Mouse (Mus musculus) cerebellum, postnatal 36 days (tissue): ENCODE data around the gene Rack1.
A peak's percentile ranks its signal among the peaks of the same experiment; 100 is the strongest.
"Not testable (repeated sequence)": the region's sequence is repeated elsewhere in the genome, so short reads cannot be mapped to it uniquely, and the experiment has no call there.

Source experiments
- DNase-seq, 2 experiments: peaks; one replicate each; pipeline ENCODE4 v3.0.0; 2021 to 2022; ENCODE audit warnings: mixed read lengths in 2 of 2

The Rack1 gene

GRCm38 (mm10) chr11:48799921-48800701, at the start of gene Rack1:
Rack1 (plus strand) TSS chr11:48800332.
- DNase-seq: peak; percentile 88 to 93

DNA sequence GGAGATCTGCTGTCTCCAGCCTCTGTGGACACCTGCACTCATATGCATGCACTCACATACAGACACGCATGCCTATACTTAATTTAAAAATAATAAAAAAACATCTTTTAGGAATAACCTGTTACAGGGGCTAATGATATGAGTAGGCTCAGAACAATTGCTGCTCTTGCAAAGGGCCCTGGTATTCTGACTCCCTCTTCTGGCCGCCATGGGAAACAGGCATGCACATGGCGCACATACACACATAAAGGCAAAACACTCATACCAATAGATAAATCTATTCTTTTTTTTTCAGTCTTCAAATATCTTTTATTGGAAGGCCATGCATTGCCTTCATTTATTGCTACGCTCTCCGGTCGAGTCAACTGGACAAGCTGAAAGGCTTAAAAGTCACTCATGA, 49.7 kb upstream of the Rack1 start:
- no peak for DNase-seq

DNA sequence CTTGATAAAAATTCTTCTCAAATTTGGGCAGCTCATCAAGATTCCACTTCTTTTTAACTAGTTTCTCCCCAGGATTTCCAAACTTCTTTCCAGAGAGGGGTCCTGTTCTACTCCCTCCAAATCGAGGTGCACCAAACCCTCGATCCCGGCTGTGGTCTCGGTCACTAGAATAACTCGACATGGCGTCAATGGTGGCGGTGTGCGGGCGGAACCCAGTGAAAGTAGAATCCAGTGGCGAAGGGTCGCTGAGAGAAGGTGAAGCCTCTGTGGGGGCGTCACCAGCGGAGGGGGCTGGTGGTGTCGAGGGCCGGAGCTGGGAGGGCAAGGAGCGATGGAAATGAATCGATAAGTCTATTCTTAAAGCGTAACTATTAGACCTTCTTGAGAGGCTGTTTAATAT, 46.6 kb upstream of the Rack1 start:
- not testable (repeated sequence) for DNase-seq

DNA sequence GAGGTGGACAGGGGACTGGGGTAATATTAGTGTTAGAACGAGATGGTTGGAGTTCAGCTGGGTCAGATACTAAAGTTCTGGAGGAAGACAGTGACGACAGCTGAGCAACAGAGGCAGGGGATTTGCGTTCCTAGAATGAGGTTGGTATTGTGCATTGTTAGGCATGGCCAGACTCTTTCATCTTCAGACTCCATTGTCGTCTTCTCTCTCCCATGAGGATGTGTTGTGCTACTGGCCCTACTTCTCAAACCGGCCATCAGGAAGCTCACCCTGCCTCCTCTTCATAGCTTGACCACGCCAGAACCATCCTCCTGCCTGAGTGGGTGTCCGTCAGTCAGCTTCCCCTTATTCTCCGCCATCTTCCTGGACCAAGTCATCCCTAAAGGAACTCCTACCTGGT, 41.1 kb upstream of the Rack1 start:
- no peak for DNase-seq

DNA sequence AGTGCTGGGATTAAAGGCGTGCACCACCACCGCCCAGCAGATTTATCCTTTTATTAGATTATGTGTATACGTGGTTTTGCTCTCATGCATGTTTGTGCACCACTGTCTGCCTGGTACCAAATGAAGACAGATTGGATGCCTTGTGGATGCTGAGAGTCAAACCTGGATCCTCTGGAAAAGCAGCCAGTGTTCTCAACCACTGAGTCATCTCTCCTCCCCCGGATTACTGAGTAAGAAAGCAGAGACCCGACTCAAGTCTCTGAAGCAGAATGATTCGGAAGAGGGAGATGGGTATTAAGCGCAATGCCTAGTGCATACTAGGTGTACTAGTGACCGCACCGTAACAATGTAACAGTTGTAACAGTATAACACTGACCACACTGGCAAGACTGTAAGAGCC, 36.0 kb upstream of the Rack1 start:
- no peak for DNase-seq

- DNase-seq: no peak
These were observed 32.8 kb upstream of the Rack1 start for GRCm38 (mm10) chr11:48767195-48767876.

DNA sequence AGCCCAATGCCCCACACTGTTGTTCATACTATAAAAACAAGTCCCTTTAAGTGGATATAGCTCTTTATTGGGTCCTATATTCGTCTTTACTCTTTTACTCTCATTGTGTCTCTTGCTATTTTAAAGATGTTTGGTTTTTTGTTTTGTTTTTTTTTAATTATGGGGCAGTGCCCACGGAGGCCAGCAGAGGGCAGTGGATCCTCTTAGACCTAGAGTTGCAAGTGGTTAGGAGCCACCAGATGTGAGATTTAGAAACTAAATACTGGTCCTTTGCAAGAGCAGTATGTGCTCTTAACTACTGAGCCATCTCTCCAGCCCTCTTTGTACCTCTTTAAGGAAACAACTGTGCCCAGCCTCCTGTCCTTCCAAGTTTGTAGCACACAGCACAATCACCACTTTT, 28.4 kb upstream of the Rack1 start:
- DNase-seq: no peak

GRCm38 (mm10) chr11:48774443-48775298, 25.5 kb upstream of the Rack1 start:
- peak in 1 of 2 experiments; percentile 58 for DNase-seq

- DNase-seq: peak in 1 of 2 experiments; percentile 56
These were observed 24.6 kb upstream of the Rack1 start for GRCm38 (mm10) chr11:48775483-48775882.

GRCm38 (mm10) chr11:48776664-48777063, 23.5 kb upstream of the Rack1 start:
- no peak for DNase-seq

DNA sequence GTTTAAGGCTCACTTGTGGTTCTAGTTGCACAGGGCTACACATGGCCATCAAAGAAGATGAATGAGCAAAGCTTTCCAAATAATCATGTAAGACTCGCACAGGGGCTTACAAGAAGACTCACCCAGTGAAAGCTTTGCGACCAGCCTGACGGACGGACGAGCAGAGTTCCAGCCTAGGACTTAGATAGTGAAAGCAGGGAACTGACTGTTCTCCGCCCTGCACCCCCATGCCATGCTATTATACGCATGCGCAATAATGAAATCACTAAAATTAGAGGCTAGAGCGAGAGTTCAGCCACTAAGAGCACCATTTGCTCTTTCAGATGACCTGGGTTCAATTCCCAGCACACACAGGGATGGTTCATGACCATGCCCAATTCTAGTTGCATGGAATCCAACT, 22.8 kb upstream of the Rack1 start:
- DNase-seq: no peak

DNA sequence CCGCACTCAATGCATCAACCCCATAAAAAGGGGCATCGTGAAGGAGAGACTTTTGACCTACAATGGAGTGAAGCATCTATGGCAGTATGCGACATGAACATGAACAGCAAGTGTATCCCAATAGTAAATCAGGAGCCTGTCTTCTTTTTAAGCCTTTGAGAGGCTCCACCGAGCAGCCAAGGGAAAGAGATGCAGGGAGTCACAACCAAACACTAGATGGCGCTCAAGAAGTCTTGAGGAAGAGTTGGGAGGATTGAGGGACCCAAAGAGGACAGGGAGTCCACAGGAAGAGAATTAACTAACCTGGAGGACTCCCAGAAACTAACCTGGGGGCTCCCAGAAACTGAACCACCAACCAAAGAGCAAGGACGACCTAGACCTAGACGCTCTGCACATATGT, 20.7 kb upstream of the Rack1 start:
- no peak for DNase-seq

GRCm38 (mm10) chr11:48782243-48782642, 17.9 kb upstream of the Rack1 start:
- DNase-seq: no peak

DNA sequence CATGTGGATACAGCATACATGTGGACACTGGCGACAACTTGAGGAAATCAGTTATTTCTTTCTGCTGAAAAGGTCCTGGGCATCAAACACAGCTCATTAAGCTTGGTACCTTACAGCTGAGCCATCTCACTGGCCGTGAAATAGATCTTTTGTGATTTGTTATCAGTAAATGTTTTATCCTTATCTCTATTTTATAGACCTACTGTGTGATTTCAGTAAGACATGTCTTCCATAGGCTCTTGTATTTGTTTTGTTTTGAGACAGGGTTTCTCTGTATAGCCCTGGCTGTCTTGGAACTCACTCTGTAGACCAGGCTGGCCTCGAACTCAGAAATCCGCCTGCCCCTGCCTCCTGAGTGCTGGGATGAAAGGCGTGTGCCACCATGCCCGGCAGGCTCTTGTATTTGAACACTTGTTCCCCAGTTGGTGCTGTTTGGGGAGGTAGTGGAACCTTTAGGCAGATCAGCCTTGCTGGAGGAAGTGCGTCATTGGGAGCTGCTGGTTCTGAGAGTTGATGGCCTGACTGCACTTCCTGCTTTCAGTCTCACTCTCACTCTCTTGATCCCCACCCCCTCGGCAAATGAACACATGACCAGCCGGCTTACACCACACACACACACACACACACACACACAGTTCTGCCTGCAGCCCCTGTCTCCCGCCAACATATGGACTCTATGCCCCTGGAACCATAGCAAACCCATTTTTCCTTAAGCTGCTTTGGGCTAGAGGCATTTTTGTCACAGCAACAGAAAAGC, 12.5 kb upstream of the Rack1 start:
- DNase-seq: no peak

GRCm38 (mm10) chr11:48788311-48789089, 11.6 kb upstream of the Rack1 start:
- DNase-seq: peak; percentile 84 to 90

DNA sequence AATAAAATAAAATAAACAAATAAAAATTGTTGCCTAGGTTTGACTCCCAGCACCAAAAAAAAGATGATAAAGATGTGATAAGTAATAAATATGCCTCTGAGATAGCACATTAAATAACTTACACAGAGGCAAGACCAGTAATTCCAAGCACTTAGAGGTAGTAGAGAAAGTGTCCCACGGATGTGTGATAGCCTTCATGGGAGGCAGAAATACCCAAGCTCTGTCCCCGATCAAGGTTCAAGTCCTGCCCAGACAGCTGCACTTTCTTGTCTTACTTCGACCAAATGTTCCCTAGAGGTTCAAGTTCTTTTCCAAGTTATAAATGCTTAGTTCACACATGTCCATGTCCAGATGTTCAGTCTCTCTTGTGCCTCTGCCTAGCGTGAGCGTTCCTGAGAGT, 10.9 kb upstream of the Rack1 start:
- DNase-seq: no peak

DNA sequence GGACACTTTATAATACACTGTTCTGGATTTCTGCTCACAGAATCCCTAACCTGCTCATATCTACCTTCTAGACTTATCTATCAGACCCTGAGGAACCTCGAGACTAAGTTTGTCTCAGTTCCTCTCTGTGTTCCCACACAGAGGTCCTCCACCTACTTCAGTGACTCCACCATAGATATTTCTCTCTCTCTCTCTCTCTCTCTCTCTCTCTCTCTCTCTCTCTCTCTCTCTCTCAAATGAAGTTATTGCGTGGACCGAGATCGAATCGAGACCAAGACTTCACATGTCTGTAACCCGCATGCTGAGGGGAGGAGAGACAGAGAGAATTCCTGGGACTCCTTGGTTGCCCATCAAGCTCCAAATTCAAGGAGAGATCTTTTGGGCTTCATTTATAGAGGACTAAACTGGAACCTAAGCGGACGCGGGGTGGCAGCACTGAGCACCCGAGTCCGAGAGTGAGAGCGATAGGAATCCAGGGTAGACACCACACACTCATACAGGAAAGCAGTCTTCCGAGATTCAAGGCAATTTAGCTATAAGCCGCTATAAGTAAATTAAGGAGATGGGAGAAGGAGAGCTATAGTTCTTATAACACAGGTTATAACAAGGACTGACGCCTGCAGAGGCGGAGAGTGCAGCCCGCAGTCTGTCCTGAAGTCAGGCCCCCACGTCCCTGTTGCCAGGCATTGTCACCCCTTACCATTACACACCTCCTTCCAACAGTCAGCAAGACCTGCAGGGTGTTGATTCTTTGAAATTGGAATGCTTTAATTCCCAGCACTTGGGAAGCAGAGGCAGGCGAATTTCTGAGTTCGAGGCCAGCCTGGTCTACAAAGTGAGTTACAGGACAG, 9.9 kb upstream of the Rack1 start:
- DNase-seq: peak; percentile 89 to 90

- no peak for DNase-seq
These were observed 9.2 kb upstream of the Rack1 start for GRCm38 (mm10) chr11:48790946-48791345.

DNA sequence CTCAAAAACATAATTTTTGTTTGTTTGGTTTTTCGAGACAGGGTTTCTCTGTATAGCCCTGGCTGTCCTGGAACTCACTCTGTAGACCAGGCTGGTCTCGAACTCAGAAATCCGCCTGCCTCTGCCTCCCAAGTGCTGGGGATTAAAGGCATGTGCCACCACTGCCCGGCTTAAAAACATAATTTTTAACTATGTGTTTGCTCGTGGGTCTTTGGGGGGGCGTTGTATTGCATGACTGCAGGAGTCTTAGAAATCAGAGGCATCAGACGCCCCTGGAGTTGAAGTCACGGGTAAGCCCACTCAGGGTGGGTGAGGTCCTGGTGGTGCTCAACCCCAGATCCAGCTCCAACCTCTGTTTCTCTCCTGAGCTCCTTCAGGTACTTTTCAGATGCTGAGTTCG, 8.2 kb upstream of the Rack1 start:
- DNase-seq: not testable (repeated sequence)

- DNase-seq: no peak
These were observed 6.9 kb upstream of the Rack1 start for GRCm38 (mm10) chr11:48793184-48793583.

GRCm38 (mm10) chr11:48795221-48795620, 4.9 kb upstream of the Rack1 start:
- DNase-seq: no peak
